23 mouse cellular contexts compared by ENCODE assay signal in genomic region chr6:53853546-53853945, GRCm38 (mm10). TPM values are rescaled to one million over a fixed set of nuclear protein-coding genes. Genes with fewer than 3 reads are reported as not detected.
DNase-seq lines count a peak whose midpoint lies in the region; ATAC-seq and TF ChIP-seq lines count a peak whose summit lies in the region.
"Had no signal": no experiment of that assay in that cellular context is flagged by ENCODE, and none has a peak within 500 bp of the region (broad histone marks: within the 10 kb centered on the region; RNA-seq: fewer than 3 reads in every experiment).

No protein-coding gene starts in this region.

- DNase-seq in kidney, adult 2 months: peak; percentile 58
- DNase-seq in kidney, postnatal 10 days: no peak
- peak; percentile 46 for DNase-seq in kidney, adult 9 months
- DNase-seq in kidney, postnatal 36 days: peak; percentile 12 to 37
- no peak for DNase-seq in spleen, adult 18-20 months
- DNase-seq in right cerebral cortex, postnatal 4 days: no peak
- DNase-seq in forebrain, postnatal 0 days: no peak
- DNase-seq: adrenal gland, postnatal 36 days; B cell, adult 2 months; cerebellum, adult 9-10 months; gastrocnemius, postnatal 10 days; layer of hippocampus, postnatal 36 days; liver, embryonic 13.5 days; thymus, adult 2 months had no signal

- WGBS in kidney, adult 2 months: 25% methylated on average over 3 of the region's 3 CpGs
- WGBS in intestine, embryonic 16.5 days: 42% methylated on average over 3 of the region's 3 CpGs
- WGBS in forebrain, postnatal 0 days: 86% methylated on average over 3 of the region's 3 CpGs

- H3K36me3 ChIP-seq in kidney, adult 2 months (ENCODE audit: control insufficient read depth, insufficient read depth, low read length): no peaks in the 10 kb centered on the region
- H3K36me3 ChIP-seq in intestine, embryonic 16.5 days (ENCODE audit: control insufficient read depth, insufficient read depth, low read length): no peaks in the 10 kb centered on the region
- H3K36me3 ChIP-seq in forebrain, postnatal 0 days (ENCODE audit: insufficient read depth): no peaks in the 10 kb centered on the region
- H3K36me3 ChIP-seq: G1E; liver, embryonic 13.5 days; midbrain, embryonic 10.5 days; neural tube, embryonic 15.5 days had no signal

- no peaks in the 10 kb centered on the region; the same call in 1 of the 2 replicates for H3K4me1 ChIP-seq in kidney, adult 2 months (ENCODE audit: control insufficient read depth, insufficient read depth, low read length)
- peaks cover 17% of the 10 kb centered on the region for H3K4me1 ChIP-seq in intestine, embryonic 16.5 days (ENCODE audit: control insufficient read depth, insufficient read depth, low read length)
- no peaks in the 10 kb centered on the region for H3K4me1 ChIP-seq in forebrain, postnatal 0 days (ENCODE audit: insufficient read depth)
- H3K4me1 ChIP-seq: liver, embryonic 13.5 days; midbrain, embryonic 10.5 days had no signal

- no peak overlapping the region for H3K4me2 ChIP-seq in intestine, embryonic 16.5 days (ENCODE audit: low read depth, low read length)
- no peak overlapping the region for H3K4me2 ChIP-seq in forebrain, postnatal 0 days (ENCODE audit: low read depth)
- H3K4me2 ChIP-seq: forebrain, embryonic 13.5 days; heart, embryonic 11.5 days; liver, embryonic 13.5 days; neural tube, embryonic 15.5 days had no signal

- H3K27me3 ChIP-seq in kidney, adult 2 months (replicated peaks; ENCODE audit: control insufficient read depth, insufficient read depth, low read length): no peaks in the 10 kb centered on the region
- no peaks in the 10 kb centered on the region for H3K27me3 ChIP-seq in intestine, embryonic 16.5 days (replicated peaks; ENCODE audit: control insufficient read depth, insufficient read depth, low read length)
- H3K27me3 ChIP-seq in forebrain, postnatal 0 days (ENCODE audit: insufficient read depth, low read length): no peaks in the 10 kb centered on the region
- H3K27me3 ChIP-seq: CH12.LX; forebrain, embryonic 13.5 days; liver, embryonic 13.5 days; Patski had no signal

- ATAC-seq in intestine, embryonic 16.5 days: peak; percentile 70; the same call in 1 of the 2 replicates
- ATAC-seq in forebrain, postnatal 0 days: no peak
- ATAC-seq: forebrain, embryonic 13.5 days; Patski had no signal

- no peak for TF ChIP-seq CTCF in kidney, adult 2 months (conservative IDR thresholded peaks at IDR 0.05; ENCODE audit: insufficient read depth, insufficient read length, low read depth, low read length)
- no peak for TF ChIP-seq CTCF in forebrain, postnatal 0 days (IDR thresholded peaks at IDR 0.05; ENCODE audit: low read depth)

- no peaks in the 10 kb centered on the region for H3K9me3 ChIP-seq in intestine, embryonic 16.5 days (ENCODE audit: control insufficient read depth, low read length)
- H3K9me3 ChIP-seq in forebrain, postnatal 0 days (ENCODE audit: low read length): no peaks in the 10 kb centered on the region
- H3K9me3 ChIP-seq: forebrain, embryonic 13.5 days; liver, embryonic 13.5 days; midbrain, embryonic 10.5 days; neural tube, embryonic 15.5 days had no signal

- no peak overlapping the region for H3K4me3 ChIP-seq in kidney, adult 2 months (ENCODE audit: insufficient read depth, low read depth, low read length)
- H3K4me3 ChIP-seq in intestine, embryonic 16.5 days (ENCODE audit: low read length): no peak overlapping the region
- H3K4me3 ChIP-seq in forebrain, postnatal 0 days (ENCODE audit: low read depth, low read length): no peak overlapping the region
- H3K4me3 ChIP-seq: forebrain, embryonic 13.5 days; liver, embryonic 13.5 days; midbrain, embryonic 10.5 days; neural tube, embryonic 15.5 days had no signal

- H3K27ac ChIP-seq in kidney, adult 2 months (ENCODE audit: insufficient read depth, low read depth, low read length): no peak overlapping the region
- no peak overlapping the region for H3K27ac ChIP-seq in intestine, embryonic 16.5 days (ENCODE audit: low read length)
- H3K27ac ChIP-seq in forebrain, postnatal 0 days (ENCODE audit: low read depth, low read length): no peak overlapping the region
- H3K27ac ChIP-seq: forebrain, embryonic 13.5 days; liver, embryonic 13.5 days; midbrain, embryonic 10.5 days had no signal

- TF ChIP-seq POLR2A in kidney, adult 2 months (IDR thresholded peaks at IDR 0.05; ENCODE audit: low read depth, low read length): no peak

- no peak overlapping the region for H3K9ac ChIP-seq in intestine, embryonic 16.5 days (ENCODE audit: low read depth, low read length)
- H3K9ac ChIP-seq in forebrain, postnatal 0 days: no peak overlapping the region
- H3K9ac ChIP-seq: forebrain, embryonic 13.5 days; liver, embryonic 13.5 days; neural tube, embryonic 15.5 days had no signal

RNA-seq across cellular contexts. Expression of gene Tril, which starts 32.9 kb away (rescaled TPM):
- 17.3 and 18.9 TPM in 2 replicates for polyA plus RNA-seq in kidney, adult 2 months (2012; rRNA removed)
- 10.2 and 11.2 TPM in 2 replicates for polyA plus RNA-seq in intestine, embryonic 16.5 days (2015; fragmentation: Nextera tagmentation; extraction: Ambion mirVana)
- total RNA-seq in forebrain, postnatal 0 days (2014; rRNA removed): 17.8 and 27.8 TPM in 2 replicates
- 8.5 and 18.2 TPM in 2 replicates for polyA plus RNA-seq in forebrain, postnatal 0 days (2015; fragmentation: Nextera tagmentation; extraction: Ambion mirVana)
- total RNA-seq: CH12.LX; granulocyte monocyte progenitor cell, adult 5-6 weeks had no signal
- polyA plus RNA-seq: G1E had no signal

Comparison
In these comparisons a context has a peak if more than half of its experiments do, and no peak if none do; other contexts are left out.
1. DNase-seq: peak in kidney, adult 2 months (single experiment), kidney, adult 9 months (single experiment) and kidney, postnatal 36 days (2 of 2); none in kidney, postnatal 10 days (single experiment), spleen, adult 18-20 months (0 of 2), right cerebral cortex, postnatal 4 days (single experiment) and forebrain, postnatal 0 days (single experiment).